Mouse (Mus musculus) NIH3T3 (cell line): ENCODE data around the gene Cryzl2.

Experiments used
- DNase-seq: peaks from one replicate; pipeline ENCODE4 v3.0.0-alpha.2; 2012; ENCODE audit warnings: low read depth

The Cryzl2 gene

GRCm38 (mm10) chr1:157532826-157533460 lies 74.6 kb downstream of the Cryzl2 start:
- DNase-seq: no peak

GRCm38 (mm10) chr1:157535571-157535970 lies 77.2 kb downstream of the Cryzl2 start:
- DNase-seq: peak; percentile 55

GRCm38 (mm10) chr1:157536471-157536870 lies 78.1 kb downstream of the Cryzl2 start:
- DNase-seq: peak; percentile 85

GRCm38 (mm10) chr1:157537636-157538035 lies 79.3 kb downstream of the Cryzl2 start:
- peak; percentile 59 for DNase-seq
